Mouse (Mus musculus) kidney, adult 2 months (tissue): ENCODE data around the gene Ankrd39. TPM values are rescaled to one million over a fixed set of nuclear protein-coding genes. Genes with fewer than 3 reads are reported as not detected.

Source experiments
- DNase-seq: peaks from one replicate; pipeline ENCODE4 v3.0.0; 2021
- H3K27ac ChIP-seq: fragments of 200-500 bp; 2 replicates; pipeline ENCODE4 v1.5.1; 2012; ENCODE audit warnings: low read depth, low read length, control low read depth, inconsistent platforms; ENCODE audit not compliant: insufficient read depth
- H3K27me3 ChIP-seq: fragments of 200-500 bp; replicated peaks from 2 replicates; pipeline ENCODE4 v1.6.1; 2012; ENCODE audit warnings: mild to moderate bottlenecking, moderate library complexity, low read length, inconsistent platforms; ENCODE audit not compliant: control insufficient read depth, insufficient read depth
- H3K36me3 ChIP-seq: fragments of 200-500 bp; 2 replicates; pipeline ENCODE4 v1.6.1; 2012; ENCODE audit warnings: mild to moderate bottlenecking, moderate library complexity, low read length, inconsistent platforms; ENCODE audit not compliant: control insufficient read depth, insufficient read depth
- H3K4me1 ChIP-seq: fragments of 200-500 bp; 2 replicates; pipeline ENCODE4 v1.6.1; 2011; ENCODE audit warnings: low read length; ENCODE audit not compliant: control insufficient read depth, insufficient read depth
- H3K4me3 ChIP-seq: fragments of 200-500 bp; 2 replicates; pipeline ENCODE4 v1.5.1; 2011; ENCODE audit warnings: mild to moderate bottlenecking, low read depth, low read length, control low read depth; ENCODE audit not compliant: insufficient read depth
- CTCF ChIP-seq: fragments of 200-500 bp; conservative IDR thresholded peaks from 2 replicates; pipeline ENCODE4 v1.5.1; 2011; ENCODE audit warnings: low read depth, mild to moderate bottlenecking, control low read depth, low read length, moderate library complexity, mixed read lengths; ENCODE audit not compliant: insufficient read depth, insufficient read length
- POLR2A ChIP-seq: fragments of 200-500 bp; IDR thresholded peaks from one replicate; pipeline ENCODE4 v1.6.1; 2011; ENCODE audit warnings: low read depth, low read length, control low read depth
- WGBS: fragments of 180-500 bp; shearing (Covaris S2); methylation state at CpG from one replicate; pipeline ENCODE4 v1.1.7; 2018; 5-methylcytosine and 5-hydroxymethylcytosine counted together
- polyA plus RNA-seq: library from polyadenylated mRNA; depleted of rRNA; stranded (reverse); fragments of >200 nt; gene quantifications from 2 replicates; pipeline ENCODE4 v1.2.3, GENCODE M21; 2012; rRNA removed

The Ankrd39 gene
- 16.8 and 22.6 TPM in 2 replicates for polyA plus RNA-seq

GRCm38 (mm10) chr1:36546888-36547471, at the start of gene Ankrd39:
Ankrd39 (minus strand) TSS chr1:36547445.
- no peaks in the 10 kb centered on the region for H3K27me3 ChIP-seq
- peak within 1 kb of the TSS; percentile 24; the same call in 1 of the 2 replicates for H3K27ac ChIP-seq
- H3K4me3 ChIP-seq: peak within 1 kb of the TSS; percentile 66
- H3K4me1 ChIP-seq: peaks cover 5% of the 10 kb centered on the region; the same call in 1 of the 2 replicates
- no peaks in the 10 kb centered on the region for H3K36me3 ChIP-seq
- WGBS: under 1% methylated on average over 43 of the region's 43 CpGs
- TF ChIP-seq POLR2A: peak; percentile 74
- peak; percentile 100; the same call in 1 of the 2 replicates for TF ChIP-seq CTCF
- DNase-seq: peak; percentile 99

DNA sequence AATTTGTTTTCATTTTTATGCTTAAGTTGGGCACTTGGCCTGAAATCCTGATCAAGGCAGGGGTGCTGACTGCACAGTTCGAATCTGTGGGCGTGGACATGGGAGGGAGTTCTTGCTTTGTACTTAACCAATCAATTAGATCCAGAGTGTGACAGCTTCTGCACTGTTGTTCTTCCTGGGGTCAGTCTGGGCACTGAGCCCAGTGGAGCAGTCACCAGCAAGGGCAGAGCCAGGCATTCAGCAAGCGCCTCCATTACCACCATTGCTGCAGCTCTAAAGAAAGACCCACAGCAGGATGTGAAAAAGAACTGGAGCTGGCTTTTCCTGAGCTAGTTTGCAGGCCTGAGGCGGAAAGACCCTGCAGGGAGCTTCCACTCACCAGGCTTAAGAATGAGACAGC, 48.9 kb upstream of the Ankrd39 start:
- TF ChIP-seq CTCF (no peak), POLR2A (no peak)
- no peak overlapping the region for H3K4me3 ChIP-seq
- H3K4me1 ChIP-seq: 0 out of 2 replicates have a peak, but pooled peaks cover 3% of the 10 kb centered on the region
- 42% methylated on average over 4 of the region's 4 CpGs for WGBS
- H3K27ac ChIP-seq: no peak overlapping the region
- DNase-seq: peak; percentile 83
- H3K27me3 ChIP-seq: no peaks in the 10 kb centered on the region
- H3K36me3 ChIP-seq: no peaks in the 10 kb centered on the region

DNA sequence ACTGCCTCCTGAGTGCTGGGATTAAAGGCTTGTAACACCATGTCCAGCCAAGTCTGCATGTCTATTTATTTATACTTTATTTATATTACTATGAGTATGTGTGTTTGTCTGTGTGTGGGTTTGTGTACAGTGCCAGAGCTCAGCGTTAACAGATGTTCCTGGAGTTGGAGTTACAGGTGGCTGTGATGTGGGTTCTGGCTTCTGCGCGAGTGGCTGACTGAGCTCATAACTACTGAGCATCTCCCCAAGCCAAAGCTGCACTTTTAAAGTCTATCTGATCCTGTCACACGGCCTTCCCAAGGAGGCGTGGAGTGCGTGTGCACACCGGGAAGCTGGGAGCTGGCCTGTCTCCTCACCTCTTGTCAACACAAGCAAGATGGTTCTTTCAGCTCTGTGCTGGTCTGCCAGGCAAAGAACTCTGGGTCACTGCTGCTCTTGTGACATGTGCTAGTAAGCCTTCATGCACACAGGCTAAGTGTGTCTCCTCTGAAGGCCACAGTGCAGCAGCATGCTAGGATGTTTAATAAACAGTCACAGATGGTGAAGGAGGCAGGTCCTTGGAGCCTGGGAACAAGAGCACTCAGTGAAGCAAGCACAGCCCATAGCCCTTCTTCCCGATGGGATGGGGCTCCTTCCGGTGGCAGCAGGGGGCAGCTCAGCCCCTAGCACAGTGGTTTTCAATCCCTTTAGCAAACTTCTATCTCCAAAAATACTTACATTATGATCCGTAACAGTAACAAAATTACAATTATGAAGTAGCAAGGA, 48.1 kb upstream of the Ankrd39 start:
- TF ChIP-seq CTCF: no peak
- no peak for TF ChIP-seq POLR2A
- 0 out of 2 replicates have a peak, but pooled peaks cover 3% of the 10 kb centered on the region for H3K4me1 ChIP-seq
- no peaks in the 10 kb centered on the region for H3K36me3 ChIP-seq
- H3K27ac ChIP-seq: no peak overlapping the region
- H3K4me3 ChIP-seq: no peak overlapping the region
- WGBS: 69% methylated on average over 10 of the region's 10 CpGs
- no peaks in the 10 kb centered on the region for H3K27me3 ChIP-seq
- DNase-seq: no peak

- peaks cover 10% of the 10 kb centered on the region; the same call in 1 of the 2 replicates for H3K4me1 ChIP-seq
- H3K27ac ChIP-seq: no peak overlapping the region
- H3K4me3 ChIP-seq: no peak overlapping the region
- H3K27me3 ChIP-seq: no peaks in the 10 kb centered on the region
- no peak for TF ChIP-seq CTCF
- no peaks in the 10 kb centered on the region for H3K36me3 ChIP-seq
- no peak for DNase-seq
- 78% methylated on average over 1 of the region's 1 CpGs for WGBS
These were observed 45.9 kb upstream of the Ankrd39 start for GRCm38 (mm10) chr1:36593099-36593498.

DNA sequence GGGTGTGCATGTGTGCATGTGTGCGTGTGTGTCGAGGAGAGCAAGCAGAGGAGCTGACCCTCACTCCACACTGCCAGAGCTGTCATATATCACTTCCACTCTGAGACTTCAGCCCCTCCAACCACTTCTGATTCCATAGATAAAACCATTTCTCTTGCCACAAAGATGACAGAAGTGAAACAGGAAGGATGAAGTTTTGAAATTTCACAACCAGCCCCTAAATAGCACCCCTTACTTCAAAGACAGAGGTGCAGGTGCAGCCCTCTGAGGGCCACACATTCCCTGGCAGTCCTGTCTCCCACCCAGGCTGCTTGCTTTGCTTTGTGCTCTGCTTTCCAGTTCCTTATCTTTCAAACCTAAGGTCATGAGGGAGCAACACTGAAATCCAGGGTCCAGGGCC, 44.2 kb upstream of the Ankrd39 start:
- no peaks in the 10 kb centered on the region for H3K27me3 ChIP-seq
- H3K4me3 ChIP-seq: no peak overlapping the region
- WGBS: 84% methylated on average over 2 of the region's 2 CpGs

GRCm38 (mm10) chr1:36590664-36591063, 43.4 kb upstream of the Ankrd39 start:
- no peak for TF ChIP-seq POLR2A
- no peak for TF ChIP-seq CTCF
- DNase-seq: no peak
- Histone ChIP-seq H3K27ac (no peak overlapping the region), H3K36me3 (no peaks in the 10 kb centered on the region), H3K27me3 (no peaks in the 10 kb centered on the region), H3K4me1 (peaks cover 7% of the 10 kb centered on the region; the same call in 1 of the 2 replicates), H3K4me3 (no peak overlapping the region)
- WGBS: 85% methylated on average over 9 of the region's 9 CpGs

More for the DNA sequence above, 44.2 kb upstream of the Ankrd39 start:
- DNase-seq: no peak
- TF ChIP-seq CTCF (no peak), POLR2A (no peak)
- Histone ChIP-seq H3K4me1 (peaks cover 10% of the 10 kb centered on the region; the same call in 1 of the 2 replicates), H3K27ac (no peak overlapping the region), H3K36me3 (no peaks in the 10 kb centered on the region)

DNA sequence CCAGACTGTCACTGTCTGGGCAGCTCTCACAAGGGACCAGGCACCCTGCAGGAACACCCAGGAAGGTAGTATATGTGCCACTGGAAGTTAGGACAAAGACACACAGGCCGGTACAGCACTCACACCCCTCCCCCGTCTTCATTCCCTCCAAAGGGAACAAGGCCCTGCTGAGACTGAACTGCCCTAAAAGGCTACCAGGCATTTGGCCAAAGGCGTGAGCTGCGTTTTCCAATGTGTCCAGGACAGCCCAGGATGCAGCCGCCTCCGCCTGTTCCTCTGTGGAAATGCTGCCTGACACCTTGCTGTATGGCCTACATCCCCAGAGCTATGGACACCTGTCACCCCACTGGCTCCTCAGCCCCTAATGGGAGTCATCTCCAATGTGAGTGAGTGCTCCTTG, 42.2 kb upstream of the Ankrd39 start:
- DNase-seq: peak; percentile 83
- H3K27ac ChIP-seq: peak overlapping the region; percentile 36
- no peaks in the 10 kb centered on the region for H3K27me3 ChIP-seq
- H3K4me3 ChIP-seq: no peak overlapping the region
- H3K4me1 ChIP-seq: peaks cover 7% of the 10 kb centered on the region; the same call in 1 of the 2 replicates
- WGBS: 59% methylated on average over 6 of the region's 6 CpGs
- H3K36me3 ChIP-seq: no peaks in the 10 kb centered on the region
- TF ChIP-seq CTCF (no peak), POLR2A (no peak)
